10 mouse cellular contexts compared by ENCODE assay signal in genomic region chr10:7809937-7810336, GRCm38 (mm10). TPM values are rescaled to one million over a fixed set of nuclear protein-coding genes. Genes with fewer than 3 reads are reported as not detected.
DNase-seq lines count a peak whose midpoint lies in the region; ATAC-seq and TF ChIP-seq lines count a peak whose summit lies in the region.
"Had no signal": no experiment of that assay in that cellular context is flagged by ENCODE, and none has a peak within 500 bp of the region (broad histone marks: within the 10 kb centered on the region; RNA-seq: fewer than 3 reads in every experiment).

No protein-coding gene starts in this region.

- no peak overlapping the region for H3K4me3 ChIP-seq in kidney, embryonic 16.5 days (ENCODE audit: low read length)
- H3K4me3 ChIP-seq in limb, embryonic 10.5 days: no peak overlapping the region
- H3K4me3 ChIP-seq in midbrain, postnatal 0 days (ENCODE audit: low read depth, low read length): no peak overlapping the region
- H3K4me3 ChIP-seq: embryonic facial prominence, embryonic 12.5 days; lung, embryonic 15.5 days had no signal

- no peaks in the 10 kb centered on the region for H3K9me3 ChIP-seq in kidney, embryonic 16.5 days (ENCODE audit: low read length)
- no peaks in the 10 kb centered on the region for H3K9me3 ChIP-seq in limb, embryonic 10.5 days (replicated peaks)
- no peaks in the 10 kb centered on the region for H3K9me3 ChIP-seq in midbrain, postnatal 0 days (ENCODE audit: low read length)
- H3K9me3 ChIP-seq: embryonic facial prominence, embryonic 12.5 days; lung, embryonic 15.5 days had no signal

- DNase-seq in kidney, adult 11 months: peak; percentile 37
- DNase-seq in R1 (ENCODE audit: low read depth, low spot score): peak; percentile 74
- peak; percentile 69 for DNase-seq in embryo, embryonic 9.5 days (ENCODE audit: extremely low spot score)
- peak; percentile 41 for DNase-seq in limb, embryonic 10.5 days (ENCODE audit: low spot score)
- DNase-seq in midbrain, postnatal 0 days (ENCODE audit: low spot score): peak; percentile 70
- peak; percentile 63 for DNase-seq in yolk sac, embryonic 10.5 days (ENCODE audit: low spot score)

- no peak overlapping the region for H3K27ac ChIP-seq in kidney, embryonic 16.5 days (ENCODE audit: low read length)
- H3K27ac ChIP-seq in limb, embryonic 10.5 days: no peak overlapping the region
- no peak overlapping the region for H3K27ac ChIP-seq in midbrain, postnatal 0 days (ENCODE audit: low read depth, low read length)
- H3K27ac ChIP-seq: embryonic facial prominence, embryonic 12.5 days; lung, embryonic 15.5 days had no signal

- 50% methylated on average over 2 of the region's 2 CpGs for WGBS in kidney, embryonic 16.5 days
- WGBS in limb, embryonic 10.5 days: 55% methylated on average over 2 of the region's 2 CpGs
- 43% methylated on average over 2 of the region's 2 CpGs for WGBS in midbrain, postnatal 0 days

- no peak overlapping the region for H3K4me2 ChIP-seq in kidney, embryonic 16.5 days (replicated peaks; ENCODE audit: low read depth, low read length)
- no peak overlapping the region for H3K4me2 ChIP-seq in midbrain, postnatal 0 days (ENCODE audit: low read depth, low read length, poor library complexity, severe bottlenecking)
- H3K4me2 ChIP-seq: embryonic facial prominence, embryonic 12.5 days; lung, embryonic 15.5 days had no signal

- H3K4me1 ChIP-seq in kidney, embryonic 16.5 days (ENCODE audit: insufficient read depth, low read length): no peaks in the 10 kb centered on the region
- H3K4me1 ChIP-seq in limb, embryonic 10.5 days: no peaks in the 10 kb centered on the region
- no peaks in the 10 kb centered on the region for H3K4me1 ChIP-seq in midbrain, postnatal 0 days (ENCODE audit: insufficient read depth, low read length)
- H3K4me1 ChIP-seq: embryonic facial prominence, embryonic 12.5 days; lung, embryonic 15.5 days had no signal

- peak; percentile 84 for TF ChIP-seq CTCF in midbrain, postnatal 0 days (IDR thresholded peaks at IDR 0.05)

- peaks cover 34% of the 10 kb centered on the region for H3K36me3 ChIP-seq in kidney, embryonic 16.5 days (ENCODE audit: insufficient read depth, low read length)
- H3K36me3 ChIP-seq in limb, embryonic 10.5 days: peaks cover 94% of the 10 kb centered on the region
- H3K36me3 ChIP-seq in midbrain, postnatal 0 days (ENCODE audit: insufficient read depth, low read length): peaks cover 38% of the 10 kb centered on the region

- no peak overlapping the region for H3K9ac ChIP-seq in kidney, embryonic 16.5 days (replicated peaks; ENCODE audit: low read length)
- no peak overlapping the region for H3K9ac ChIP-seq in midbrain, postnatal 0 days (replicated peaks; ENCODE audit: low read length, poor library complexity, severe bottlenecking)
- H3K9ac ChIP-seq: embryonic facial prominence, embryonic 12.5 days; lung, embryonic 15.5 days had no signal

- no peaks in the 10 kb centered on the region for H3K27me3 ChIP-seq in kidney, embryonic 16.5 days (ENCODE audit: insufficient read depth, low read length)
- H3K27me3 ChIP-seq in limb, embryonic 10.5 days (ENCODE audit: low read depth, poor library complexity, severe bottlenecking): no peaks in the 10 kb centered on the region
- H3K27me3 ChIP-seq in midbrain, postnatal 0 days (ENCODE audit: insufficient read depth, low read length): no peaks in the 10 kb centered on the region
- H3K27me3 ChIP-seq: embryonic facial prominence, embryonic 12.5 days; lung, embryonic 15.5 days had no signal

- no peak for ATAC-seq in kidney, embryonic 16.5 days (ENCODE audit: low FRiP score, low TSS enrichment)
- peak; percentile 89 for ATAC-seq in inflammation-experienced regulatory T-cells, adult 6 months
- ATAC-seq in midbrain, postnatal 0 days (ENCODE audit: low FRiP score): no peak

RNA-seq across cellular contexts. Expression of gene Ppil4, which starts 17.2 kb away (rescaled TPM):
- 40.8 and 41.2 TPM in 2 replicates for polyA plus RNA-seq in kidney, embryonic 16.5 days (2015; fragmentation: Nextera tagmentation; extraction: Ambion mirVana)
- 10 to 100 TPM; 73.7 to 85.7 (median 82.6) TPM for polyA plus RNA-seq in inflammation-experienced regulatory T-cells, adult 6 months (2017; shearing (Covaris generic))
- 36.5 and 44.6 TPM in 2 replicates for polyA plus RNA-seq in limb, embryonic 10.5 days (2016; fragmentation: Nextera tagmentation; extraction: Ambion mirVana)
- total RNA-seq in midbrain, postnatal 0 days (2014; rRNA removed): 30.6 and 40.5 TPM in 2 replicates
- 46.0 and 50.6 TPM in 2 replicates for polyA plus RNA-seq in midbrain, postnatal 0 days (2015; fragmentation: Nextera tagmentation; extraction: Ambion mirVana)

RNA-seq across cellular contexts. Expression of gene Ginm1, which starts 17.3 kb away (rescaled TPM):
- polyA plus RNA-seq in kidney, embryonic 16.5 days (2015; fragmentation: Nextera tagmentation; extraction: Ambion mirVana): 100 and 102 TPM in 2 replicates
- polyA plus RNA-seq in inflammation-experienced regulatory T-cells, adult 6 months (2017; shearing (Covaris generic)): 10 to 100 TPM; 64.3 to 74.6 (median 72.9) TPM
- polyA plus RNA-seq in limb, embryonic 10.5 days (2016; fragmentation: Nextera tagmentation; extraction: Ambion mirVana): 47.3 and 49.3 TPM in 2 replicates
- total RNA-seq in midbrain, postnatal 0 days (2014; rRNA removed): 22.2 and 35.4 TPM in 2 replicates
- 65.4 and 67.9 TPM in 2 replicates for polyA plus RNA-seq in midbrain, postnatal 0 days (2015; fragmentation: Nextera tagmentation; extraction: Ambion mirVana)

RNA-seq across cellular contexts. Expression of gene Zc3h12d, which starts 22.3 kb away (rescaled TPM):
- polyA plus RNA-seq in kidney, embryonic 16.5 days (2015; fragmentation: Nextera tagmentation; extraction: Ambion mirVana): 0.16 and 0.17 TPM in 2 replicates
- polyA plus RNA-seq in inflammation-experienced regulatory T-cells, adult 6 months (2017; shearing (Covaris generic)): 10 to 100 TPM; 36.9 to 59.8 (median 48.1) TPM
- polyA plus RNA-seq in limb, embryonic 10.5 days (2016; fragmentation: Nextera tagmentation; extraction: Ambion mirVana): not detected in 2 replicates
- 0.14 and 0.16 TPM in 2 replicates for total RNA-seq in midbrain, postnatal 0 days (2014; rRNA removed)
- polyA plus RNA-seq in midbrain, postnatal 0 days (2015; fragmentation: Nextera tagmentation; extraction: Ambion mirVana): 0.20 and 0.34 TPM in 2 replicates

Comparison
In these comparisons a context has a peak if more than half of its experiments do, and no peak if none do; other contexts are left out.
1. RNA of gene Zc3h12d, which starts 22.3 kb away (polyA plus RNA-seq): 36.9 to 59.8 TPM in inflammation-experienced regulatory T-cells, adult 6 months; 0.20 to 0.34 TPM in midbrain, postnatal 0 days, 0.16 to 0.17 TPM in kidney, embryonic 16.5 days and not detected in limb, embryonic 10.5 days; every median in the first group is over 10 times any median in the second.
2. Peak in every context shown above with its lines, with median percentiles within 50 percentile points of each other: DNase-seq.